ENCODE assay signal across 9 mouse cellular contexts in the genomic region with DNA sequence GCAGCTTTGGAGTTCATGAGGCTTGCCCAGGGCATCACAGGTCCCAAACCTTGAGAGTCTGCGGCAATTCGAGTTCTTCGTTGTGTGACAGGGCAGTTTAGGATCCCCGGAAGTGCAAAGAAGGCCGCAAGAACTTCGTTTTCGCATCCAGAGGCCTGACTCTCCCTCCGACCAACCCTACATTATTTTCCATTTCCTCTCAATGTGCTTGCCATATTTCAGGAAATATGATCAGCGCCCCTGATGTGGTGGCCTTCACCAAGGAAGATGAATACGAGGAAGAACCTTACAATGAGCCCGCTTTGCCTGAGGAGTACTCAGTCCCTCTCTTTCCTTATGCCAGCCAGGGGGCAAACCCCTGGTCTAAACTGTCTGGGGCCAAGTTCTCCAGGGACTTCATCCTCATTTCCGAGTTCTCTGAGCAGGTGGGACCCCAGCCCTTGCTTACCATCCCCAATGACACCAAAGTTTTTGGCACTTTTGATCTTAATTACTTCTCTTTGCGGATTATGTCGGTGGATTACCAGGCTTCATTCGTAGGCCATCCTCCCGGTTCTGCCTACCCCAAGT. TPM values are rescaled to one million over a fixed set of nuclear protein-coding genes. Genes with fewer than 3 reads are reported as not detected.
DNase-seq lines count a peak whose midpoint lies in the region; ATAC-seq and TF ChIP-seq lines count a peak whose summit lies in the region.
"Had no signal": no experiment of that assay in that cellular context is flagged by ENCODE, and none has a peak within 500 bp of the region (broad histone marks: within the 10 kb centered on the region; RNA-seq: fewer than 3 reads in every experiment).

No protein-coding gene starts in this region.

- intact Hi-C loops in heart, postnatal 14 days (cut with DNase I), result loop anchor here (2.0 to 5.0 kb wide), 2 partner anchors 49 to 81 kb away; a partner anchor contains a TSS

- peak overlapping the region; percentile 64 to 91 for H3K27ac ChIP-seq in heart, embryonic 14.5 days (replicated peaks in 1 of 2; ENCODE audit: control insufficient read depth in 1 of 2, insufficient read depth in 1 of 2, low read depth in 2 of 2, low read length in 2 of 2)
- H3K27ac ChIP-seq in bone marrow, adult 2 months (ENCODE audit: control insufficient read depth, insufficient read depth, low read depth, low read length, poor library complexity), result peak overlapping the region; percentile 91
- H3K27ac ChIP-seq in hindbrain, embryonic 12.5 days, result peak overlapping the region; percentile 78; the same call in 1 of the 2 replicates
- H3K27ac ChIP-seq in midbrain, embryonic 10.5 days (replicated peaks), result peak overlapping the region; percentile 84

- TF ChIP-seq POLR2A in bone marrow, adult 2 months (IDR thresholded peaks at IDR 0.05; ENCODE audit: borderline replicate concordance, control insufficient read depth, low read depth, low read length), result no peak

- no peaks in the 10 kb centered on the region for H3K27me3 ChIP-seq in heart, embryonic 14.5 days (ENCODE audit: control insufficient read depth, insufficient read depth, low read length)
- H3K27me3 ChIP-seq in hindbrain, embryonic 12.5 days, result no peaks in the 10 kb centered on the region
- no peaks in the 10 kb centered on the region for H3K27me3 ChIP-seq in midbrain, embryonic 10.5 days (ENCODE audit: low read depth, poor library complexity, severe bottlenecking)
- H3K27me3 ChIP-seq: Patski had no signal

- H3K4me2 ChIP-seq in heart, embryonic 14.5 days (ENCODE audit: low read length), result peak overlapping the region; percentile 94
- peak overlapping the region; percentile 79 for H3K4me2 ChIP-seq in hindbrain, embryonic 12.5 days (replicated peaks)

- peak overlapping the region; percentile 82 for H3K9ac ChIP-seq in heart, embryonic 14.5 days (ENCODE audit: low read length)
- H3K9ac ChIP-seq in hindbrain, embryonic 12.5 days, result peak overlapping the region; percentile 75

- H3K4me3 ChIP-seq in heart, embryonic 14.5 days (ENCODE audit: control insufficient read depth in 1 of 2, insufficient read depth in 1 of 2, low read depth in 1 of 2, low read length in 2 of 2), result peak overlapping the region; percentile 67 to 88
- H3K4me3 ChIP-seq in bone marrow, adult 2 months (replicated peaks; ENCODE audit: control insufficient read depth, low read depth, low read length), result peak overlapping the region; percentile 84
- H3K4me3 ChIP-seq in hindbrain, embryonic 12.5 days, result peak overlapping the region; percentile 81
- peak overlapping the region; percentile 68 for H3K4me3 ChIP-seq in midbrain, embryonic 10.5 days

- DNase-seq in heart, postnatal 14 days, result no peak
- DNase-seq in midbrain, embryonic 10.5 days (ENCODE audit: low spot score), result no peak
- DNase-seq in spleen, postnatal 14 days (ENCODE audit: low spot score in 2 of 2), result no peak
- no peak for DNase-seq in embryo, embryonic 9.5 days (ENCODE audit: extremely low spot score)
- no peak for DNase-seq in layer of hippocampus, adult 18-20 months (ENCODE audit: low spot score in 2 of 2)

- no peaks in the 10 kb centered on the region for H3K9me3 ChIP-seq in heart, embryonic 14.5 days (ENCODE audit: control insufficient read depth, low read length)
- no peaks in the 10 kb centered on the region for H3K9me3 ChIP-seq in hindbrain, embryonic 12.5 days (replicated peaks)
- H3K9me3 ChIP-seq in midbrain, embryonic 10.5 days (replicated peaks), result no peaks in the 10 kb centered on the region

- 0 out of 2 replicates have a peak, but pooled peaks have one; percentile 2 for ATAC-seq in heart, embryonic 14.5 days (ENCODE audit: insufficient number of reproducible peaks, insufficient read depth, low FRiP score, low read depth)
- no peak for ATAC-seq in hindbrain, embryonic 12.5 days (ENCODE audit: low FRiP score)

- H3K4me1 ChIP-seq in heart, embryonic 14.5 days (ENCODE audit: control insufficient read depth in 2 of 2, insufficient read depth in 2 of 2, low read length in 2 of 2), result peaks cover 36 to 61% of the 10 kb centered on the region in 2 experiments
- peaks cover 12% of the 10 kb centered on the region for H3K4me1 ChIP-seq in bone marrow, adult 2 months (ENCODE audit: control insufficient read depth, insufficient read depth, low read length)
- peaks cover 66% of the 10 kb centered on the region for H3K4me1 ChIP-seq in hindbrain, embryonic 12.5 days
- H3K4me1 ChIP-seq in midbrain, embryonic 10.5 days, result peaks cover 71% of the 10 kb centered on the region

- WGBS in heart, embryonic 14.5 days, result 21% methylated on average over 16 of the region's 16 CpGs
- 24% methylated on average over 16 of the region's 16 CpGs for WGBS in bone marrow, adult 2 months
- WGBS in hindbrain, embryonic 12.5 days, result 29% methylated on average over 16 of the region's 16 CpGs
- WGBS in midbrain, embryonic 10.5 days, result 29% methylated on average over 16 of the region's 16 CpGs

- peaks cover 34% of the 10 kb centered on the region for H3K36me3 ChIP-seq in heart, embryonic 14.5 days (ENCODE audit: control insufficient read depth, insufficient read depth, low read length)
- H3K36me3 ChIP-seq in hindbrain, embryonic 12.5 days, result peaks cover 16% of the 10 kb centered on the region
- peaks cover 44% of the 10 kb centered on the region for H3K36me3 ChIP-seq in midbrain, embryonic 10.5 days

- TF ChIP-seq CTCF in bone marrow, adult 2 months (IDR thresholded peaks at IDR 0.05; ENCODE audit: control insufficient read depth, insufficient read depth, low read length), result no peak

RNA-seq across cellular contexts. Expression of a gene that starts 0.6 kb away (rescaled TPM):
- 4.6 and 4.9 TPM in 2 replicates for polyA plus RNA-seq in heart, embryonic 14.5 days (2014; fragmentation: Nextera tagmentation; extraction: Ambion mirVana)
- 10 to 100 TPM; 16.9 to 19.3 TPM for total RNA-seq in heart, postnatal 14 days (2021)
- polyA plus RNA-seq in bone marrow, adult 2 months (2011; ENCODE audit: insufficient read depth, insufficient read length, low replicate concordance, missing spikeins), result 2.9 and 11.1 TPM in 2 replicates
- polyA plus RNA-seq in hindbrain, embryonic 12.5 days (2016; fragmentation: Nextera tagmentation; extraction: Ambion mirVana), result 9.8 and 9.9 TPM in 2 replicates
- polyA plus RNA-seq in midbrain, embryonic 10.5 days (2016; fragmentation: Nextera tagmentation; extraction: Ambion mirVana), result 7.8 and 8.8 TPM in 2 replicates
- 10 to 100 TPM; 32.9 to 34.1 TPM for total RNA-seq in layer of hippocampus, adult 18-20 months (2021)

RNA-seq across cellular contexts. Expression of a gene that starts 0.7 kb away (rescaled TPM):
- 8.3 and 8.5 TPM in 2 replicates for polyA plus RNA-seq in heart, embryonic 14.5 days (2014; fragmentation: Nextera tagmentation; extraction: Ambion mirVana)
- 1 to 10 TPM; 4.5 to 4.8 TPM for total RNA-seq in heart, postnatal 14 days (2021)
- polyA plus RNA-seq in bone marrow, adult 2 months (2011; ENCODE audit: insufficient read depth, insufficient read length, low replicate concordance, missing spikeins), result 4.3 and 8.1 TPM in 2 replicates
- polyA plus RNA-seq in hindbrain, embryonic 12.5 days (2016; fragmentation: Nextera tagmentation; extraction: Ambion mirVana), result 16.7 and 17.3 TPM in 2 replicates
- polyA plus RNA-seq in midbrain, embryonic 10.5 days (2016; fragmentation: Nextera tagmentation; extraction: Ambion mirVana), result 23.2 and 23.9 TPM in 2 replicates
- total RNA-seq in layer of hippocampus, adult 18-20 months (2021), result 1 to 10 TPM; 5.7 to 6.0 TPM

RNA-seq across cellular contexts. Expression of a gene that starts 33.6 kb away (rescaled TPM):
- polyA plus RNA-seq in heart, embryonic 14.5 days (2014; fragmentation: Nextera tagmentation; extraction: Ambion mirVana), result 29.6 and 40.4 TPM in 2 replicates
- 10 to 100 TPM in 1 of 2 experiments, 1 to 10 TPM in 1; 8.1 to 11.1 TPM for total RNA-seq in heart, postnatal 14 days (2021)
- 6.7 and 34.2 TPM in 2 replicates for polyA plus RNA-seq in bone marrow, adult 2 months (2011; ENCODE audit: insufficient read depth, insufficient read length, low replicate concordance, missing spikeins)
- polyA plus RNA-seq in hindbrain, embryonic 12.5 days (2016; fragmentation: Nextera tagmentation; extraction: Ambion mirVana), result 23.2 and 28.1 TPM in 2 replicates
- polyA plus RNA-seq in midbrain, embryonic 10.5 days (2016; fragmentation: Nextera tagmentation; extraction: Ambion mirVana), result 75.3 and 86.3 TPM in 2 replicates
- total RNA-seq in layer of hippocampus, adult 18-20 months (2021), result 1 to 10 TPM; 5.1 to 7.2 TPM

RNA-seq across cellular contexts. Expression of a gene that starts 49.7 kb away (rescaled TPM):
- polyA plus RNA-seq in heart, embryonic 14.5 days (2014; fragmentation: Nextera tagmentation; extraction: Ambion mirVana), result 17.0 and 19.0 TPM in 2 replicates
- 10 to 100 TPM; 28.0 to 28.5 TPM for total RNA-seq in heart, postnatal 14 days (2021)
- 4.1 and 11.7 TPM in 2 replicates for polyA plus RNA-seq in bone marrow, adult 2 months (2011; ENCODE audit: insufficient read depth, insufficient read length, low replicate concordance, missing spikeins)
- polyA plus RNA-seq in hindbrain, embryonic 12.5 days (2016; fragmentation: Nextera tagmentation; extraction: Ambion mirVana), result 18.2 and 20.2 TPM in 2 replicates
- 14.6 and 15.6 TPM in 2 replicates for polyA plus RNA-seq in midbrain, embryonic 10.5 days (2016; fragmentation: Nextera tagmentation; extraction: Ambion mirVana)
- 10 to 100 TPM; 22.9 to 26.2 TPM for total RNA-seq in layer of hippocampus, adult 18-20 months (2021)

RNA-seq across cellular contexts. Expression of a gene that starts 50.8 kb away (rescaled TPM):
- 74.7 and 80.1 TPM in 2 replicates for polyA plus RNA-seq in heart, embryonic 14.5 days (2014; fragmentation: Nextera tagmentation; extraction: Ambion mirVana)
- 100 to 1,000 TPM; 106 to 112 TPM for total RNA-seq in heart, postnatal 14 days (2021)
- polyA plus RNA-seq in bone marrow, adult 2 months (2011; ENCODE audit: insufficient read depth, insufficient read length, low replicate concordance, missing spikeins), result 39.0 and 41.0 TPM in 2 replicates
- polyA plus RNA-seq in hindbrain, embryonic 12.5 days (2016; fragmentation: Nextera tagmentation; extraction: Ambion mirVana), result 75.5 and 76.7 TPM in 2 replicates
- 74.8 and 82.6 TPM in 2 replicates for polyA plus RNA-seq in midbrain, embryonic 10.5 days (2016; fragmentation: Nextera tagmentation; extraction: Ambion mirVana)
- 10 to 100 TPM; 63.4 to 63.6 TPM for total RNA-seq in layer of hippocampus, adult 18-20 months (2021)
